Mouse (Mus musculus): ENCODE measurements around the gene Platr25. TPM values are rescaled to one million over a fixed set of nuclear protein-coding genes. Genes with fewer than 3 reads are reported as not detected.
"Not testable (repeated sequence)": the region's sequence is repeated elsewhere in the genome, so short reads cannot be mapped to it uniquely, and the experiment has no call there.

Gene Platr25
- 23.1 and 25.8 TPM in 2 replicates for polyA plus RNA-seq (2015; fragmentation: Nextera tagmentation; extraction: Ambion mirVana)

- peak within 1 kb of the TSS; percentile 49 for H3K4me2 ChIP-seq (replicated peaks)
- ATAC-seq (ENCODE audit: insufficient number of reproducible peaks, low FRiP score, low TSS enrichment, low read depth), result peak; percentile 67
- H3K27me3 ChIP-seq; H3K27ac ChIP-seq (replicated peaks); H3K36me3 ChIP-seq; H3K4me1 ChIP-seq; H3K9me3 ChIP-seq (replicated peaks); H3K9ac ChIP-seq: not testable (repeated sequence)
- peak within 1 kb of the TSS; percentile 54 for H3K4me3 ChIP-seq (replicated peaks)
- WGBS, result 11% methylated on average over 20 of the region's 20 CpGs
These were observed at the start of gene Platr25 for GRCm38 (mm10) chr13:62760432-62761415. Gene Platr25 (minus strand): TSS chr13:62760709.

- whole genome bisulfite sequencing, result 92% methylated on average over 6 of the region's 6 CpGs
- H3K4me1 ChIP-seq, H3K36me3 ChIP-seq: not testable (repeated sequence)
These were observed 47.5 kb upstream of the Platr25 start for GRCm38 (mm10) chr13:62807981-62808380.

DNA sequence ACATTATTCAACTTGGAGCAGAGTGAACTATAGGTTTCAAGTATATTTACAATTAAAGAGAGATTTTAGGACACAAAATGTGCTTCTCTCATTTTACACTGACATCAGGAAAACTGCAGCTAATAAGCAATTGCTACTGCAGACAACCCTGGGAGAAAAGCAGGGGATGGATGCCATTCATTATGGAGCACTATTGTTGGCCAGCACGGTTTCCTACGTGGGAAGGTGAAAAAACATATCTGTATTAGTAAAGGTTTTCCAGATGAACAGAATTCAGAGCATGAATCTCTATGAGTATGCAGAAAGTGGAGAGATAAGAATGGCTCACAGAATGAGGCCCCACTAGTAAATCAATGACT is 25.6 kb upstream of the Platr25 start:
- not testable (repeated sequence) for H3K27ac ChIP-seq (replicated peaks); H3K36me3 ChIP-seq; ATAC-seq (ENCODE audit: insufficient number of reproducible peaks, low FRiP score, low TSS enrichment, low read depth); H3K4me1 ChIP-seq; H3K9me3 ChIP-seq (replicated peaks); H3K27me3 ChIP-seq; H3K9ac ChIP-seq
- H3K4me2 ChIP-seq (replicated peaks), result peak overlapping the region; percentile 61
- peak overlapping the region; percentile 57 for H3K4me3 ChIP-seq (replicated peaks)
- 51% methylated on average over 2 of the region's 2 CpGs for WGBS

More at GRCm38 (mm10) chr13:62807981-62808380, 47.5 kb upstream of the Platr25 start:
- not testable (repeated sequence) for H3K27me3 ChIP-seq; H3K4me3 ChIP-seq (replicated peaks); H3K4me2 ChIP-seq (replicated peaks); H3K9ac ChIP-seq; H3K27ac ChIP-seq (replicated peaks); H3K9me3 ChIP-seq (replicated peaks); ATAC-seq (ENCODE audit: insufficient number of reproducible peaks, low FRiP score, low TSS enrichment, low read depth)

DNA sequence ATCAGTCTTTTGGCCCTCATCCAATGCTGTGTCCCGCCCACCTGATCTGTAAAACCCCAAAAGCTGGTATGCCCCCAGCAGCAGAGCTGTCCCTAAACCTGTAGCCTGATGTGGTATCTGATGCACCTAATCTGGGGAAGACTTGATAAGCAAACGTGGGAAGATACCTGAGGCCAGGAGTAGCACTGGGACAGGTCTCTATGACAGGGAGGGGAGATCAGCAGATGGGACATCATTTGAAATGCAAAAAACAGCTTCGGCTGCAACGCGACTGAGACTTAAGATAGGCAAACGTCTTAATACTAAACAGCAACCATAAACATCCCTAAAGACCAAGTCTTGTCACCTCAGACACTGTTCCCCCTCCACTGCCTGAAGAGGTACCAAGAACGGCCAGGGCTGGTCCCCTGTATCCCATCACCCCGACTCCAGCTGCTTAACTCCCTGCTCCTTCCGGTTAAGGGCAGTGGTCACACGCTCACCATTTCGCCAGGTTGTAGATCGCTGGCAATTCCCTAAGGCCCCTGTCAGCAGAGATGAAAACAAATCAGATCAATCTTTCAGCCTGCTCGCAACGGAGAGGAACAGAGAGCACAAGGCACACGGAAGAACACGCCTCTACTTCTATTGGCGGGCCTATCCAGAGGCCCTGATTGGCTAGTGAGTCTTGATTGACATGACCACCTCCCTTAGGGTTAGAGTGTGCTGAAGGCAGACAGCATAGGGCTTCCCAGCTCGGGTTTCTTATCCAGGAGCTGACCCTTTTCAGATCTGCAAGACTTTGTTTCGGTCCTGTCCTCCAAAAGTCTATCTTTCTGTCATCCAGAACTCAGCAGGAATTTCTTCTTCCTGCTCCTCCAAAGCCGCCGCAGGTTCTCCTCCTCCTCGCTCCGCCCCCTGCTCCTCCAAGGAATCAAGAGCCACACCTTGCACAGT is 25.0 kb upstream of the Platr25 start, which contains the start of gene Gm5141:
Gene Gm5141, minus strand, starts transcription at position 610 of the 936 bp plus-strand sequence.
- H3K4me1 ChIP-seq; H3K27ac ChIP-seq (replicated peaks); H3K27me3 ChIP-seq: not testable (repeated sequence)
- 5% methylated on average over 23 of the region's 23 CpGs for WGBS
- Histone ChIP-seq H3K9me3 (replicated peaks) (peaks cover 13% of the 10 kb centered on the region; the same call in 1 of the 2 replicates), H3K4me2 (replicated peaks) (peak within 1 kb of the TSS; percentile 61), H3K4me3 (replicated peaks) (peak within 1 kb of the TSS; percentile 57), H3K9ac (peak within 1 kb of the TSS; percentile 44), H3K36me3 (peaks cover 12% of the 10 kb centered on the region)
- peak; percentile 93 for ATAC-seq (ENCODE audit: insufficient number of reproducible peaks, low FRiP score, low TSS enrichment, low read depth)

- H3K36me3 ChIP-seq; H3K9me3 ChIP-seq (replicated peaks); H3K4me1 ChIP-seq; ATAC-seq (ENCODE audit: insufficient number of reproducible peaks, low FRiP score, low TSS enrichment, low read depth); H3K27ac ChIP-seq (replicated peaks); H3K9ac ChIP-seq; H3K4me3 ChIP-seq (replicated peaks); H3K4me2 ChIP-seq (replicated peaks); H3K27me3 ChIP-seq: not testable (repeated sequence)
- WGBS, result 65% methylated on average over 2 of the region's 2 CpGs
These were observed 3.3 kb upstream of the Platr25 start for GRCm38 (mm10) chr13:62763806-62764205.

DNA sequence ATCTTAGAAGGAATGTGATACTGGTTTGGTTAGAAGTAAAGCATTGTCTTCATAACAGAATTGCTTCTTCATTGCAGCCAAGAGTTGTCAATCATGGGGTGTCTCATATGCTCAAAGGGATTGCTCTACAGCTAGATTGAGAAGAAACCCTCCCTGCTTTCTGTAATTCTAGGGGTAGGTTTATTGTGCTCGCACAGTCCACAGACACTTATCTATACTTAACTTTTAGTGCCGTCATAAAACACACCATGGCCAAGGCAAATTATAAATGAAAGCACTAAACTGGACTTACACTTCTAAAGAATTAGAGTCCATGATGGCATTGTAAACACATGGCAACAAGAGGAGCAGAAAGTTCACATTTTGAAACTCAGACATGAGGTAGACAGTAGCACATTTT is 27.2 kb downstream of the Platr25 start:
- Histone ChIP-seq H3K27me3 (no peaks in the 10 kb centered on the region), H3K4me2 (replicated peaks) (no peak overlapping the region), H3K9ac (no peak overlapping the region), H3K27ac (replicated peaks) (no peak overlapping the region), H3K9me3 (replicated peaks) (no peaks in the 10 kb centered on the region), H3K4me1 (no peaks in the 10 kb centered on the region), H3K36me3 (no peaks in the 10 kb centered on the region), H3K4me3 (replicated peaks) (no peak overlapping the region)
- no peak for ATAC-seq (ENCODE audit: insufficient number of reproducible peaks, low FRiP score, low TSS enrichment, low read depth)
- WGBS, result 95% methylated on average over 2 of the region's 2 CpGs

DNA sequence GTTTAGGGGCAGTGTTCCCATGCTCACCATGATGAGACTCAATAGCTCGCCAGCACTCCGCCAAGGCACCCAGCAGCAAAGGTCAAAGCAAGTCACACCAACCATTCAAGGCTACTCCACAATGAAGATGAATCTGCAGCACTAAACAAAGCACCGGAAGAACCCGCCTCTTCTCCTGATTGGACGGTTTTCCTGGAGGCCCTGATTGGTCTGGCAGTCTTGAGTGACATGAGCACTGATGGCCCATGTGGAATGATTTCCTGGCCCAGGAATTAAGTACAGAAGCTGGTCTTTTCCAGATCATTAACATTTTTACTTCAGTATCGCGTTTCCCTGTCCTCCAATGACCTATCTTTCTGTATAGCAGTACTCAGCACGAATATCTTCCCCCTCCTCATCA is 47.9 kb downstream of the Platr25 start:
- not testable (repeated sequence) for H3K4me1 ChIP-seq; H3K9me3 ChIP-seq (replicated peaks); H3K9ac ChIP-seq; H3K27ac ChIP-seq (replicated peaks); H3K4me3 ChIP-seq (replicated peaks); H3K4me2 ChIP-seq (replicated peaks); ATAC-seq (ENCODE audit: insufficient number of reproducible peaks, low FRiP score, low TSS enrichment, low read depth); H3K27me3 ChIP-seq; H3K36me3 ChIP-seq
- 91% methylated on average over 8 of the region's 8 CpGs for WGBS

DNA sequence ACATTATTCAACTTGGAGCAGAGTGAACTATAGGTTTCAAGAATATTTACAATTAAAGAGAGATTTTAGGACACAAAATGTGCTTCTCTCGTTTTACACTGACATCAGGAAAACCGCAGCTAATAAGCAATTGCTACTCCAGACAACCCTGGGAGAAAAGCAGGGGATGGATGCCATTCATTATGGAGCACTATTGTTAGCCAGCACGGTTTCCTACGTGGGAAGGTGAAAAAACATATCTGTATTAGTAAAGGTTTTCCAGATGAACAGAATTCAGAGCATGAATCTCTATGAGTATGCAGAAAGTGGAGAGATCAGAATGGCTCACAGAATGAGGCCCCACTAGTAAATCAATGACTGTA is 75.2 kb downstream of the Platr25 start:
- H3K9ac ChIP-seq; H3K9me3 ChIP-seq (replicated peaks); ATAC-seq (ENCODE audit: insufficient number of reproducible peaks, low FRiP score, low TSS enrichment, low read depth): not testable (repeated sequence)

DNA sequence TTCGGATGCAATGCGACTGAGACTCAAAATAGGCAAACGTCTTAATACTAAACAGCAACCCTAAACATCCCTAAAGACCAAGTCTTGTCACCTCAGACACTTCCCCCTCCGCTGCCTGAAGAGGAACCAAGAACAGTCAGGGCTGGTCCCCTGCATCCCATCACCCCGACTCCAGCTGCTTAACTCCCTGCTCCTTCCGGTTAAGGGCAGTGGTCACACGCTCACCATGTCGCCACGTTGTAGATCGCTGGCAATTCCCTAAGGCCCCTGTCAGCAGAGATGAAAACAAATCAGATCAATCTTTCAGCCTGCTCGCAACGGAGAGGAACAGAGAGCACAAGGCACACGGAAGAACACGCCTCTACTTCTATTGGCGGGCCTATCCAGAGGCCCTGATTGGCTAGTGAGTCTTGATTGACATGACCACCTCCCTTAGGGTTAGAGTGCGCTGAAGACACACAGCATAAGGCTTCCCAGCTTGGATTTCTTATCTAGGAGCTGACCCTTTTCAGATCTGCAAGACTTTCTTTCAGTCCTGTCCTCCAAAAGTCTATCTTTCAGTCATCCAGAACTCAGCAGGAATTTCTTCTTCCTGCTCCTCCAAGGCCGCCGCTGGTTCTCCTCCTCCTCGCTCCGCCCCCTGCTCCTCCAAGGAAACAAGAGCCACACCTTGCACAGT is 75.8 kb downstream of the Platr25 start:
- Histone ChIP-seq H3K27ac (replicated peaks) (0 out of 2 replicates have a peak overlapping the region, but pooled peaks have one; percentile 55), H3K4me3 (replicated peaks) (peak overlapping the region; percentile 55), H3K9me3 (replicated peaks) (0 out of 2 replicates have a peak, but pooled peaks cover 14% of the 10 kb centered on the region), H3K4me2 (replicated peaks) (peak overlapping the region; percentile 50)
- not testable (repeated sequence) for H3K36me3 ChIP-seq, H3K9ac ChIP-seq, H3K27me3 ChIP-seq, H3K4me1 ChIP-seq
- ATAC-seq (ENCODE audit: insufficient number of reproducible peaks, low FRiP score, low TSS enrichment, low read depth), result peak; percentile 96
- under 1% methylated on average over 18 of the region's 20 CpGs for whole genome bisulfite sequencing

More for the DNA sequence above, 75.2 kb downstream of the Platr25 start:
- Histone ChIP-seq H3K4me3 (replicated peaks) (peak overlapping the region; percentile 55), H3K4me2 (replicated peaks) (peak overlapping the region; percentile 44)
- not testable (repeated sequence) for H3K27ac ChIP-seq (replicated peaks); H3K4me1 ChIP-seq; H3K36me3 ChIP-seq; H3K27me3 ChIP-seq
- WGBS, result 22% methylated on average over 4 of the region's 4 CpGs

DNA sequence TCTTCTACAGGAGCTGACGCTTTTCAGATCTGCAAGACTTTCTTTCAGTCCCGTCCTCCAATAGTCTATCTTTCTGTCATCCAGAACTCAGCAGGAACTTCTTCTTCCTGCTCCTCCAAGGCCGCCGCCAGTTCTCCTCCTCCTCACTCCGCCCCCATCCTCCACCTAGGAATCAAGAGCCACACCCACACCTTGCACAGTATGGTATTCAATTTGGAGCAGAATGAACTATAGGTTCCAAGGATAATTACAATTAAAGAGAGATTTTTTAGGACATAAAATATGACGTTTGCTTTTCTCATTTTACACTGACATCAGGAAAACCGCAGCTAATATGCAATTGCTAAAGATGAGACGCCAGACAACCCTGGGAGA is 107.2 kb downstream of the Platr25 start:
- ATAC-seq (ENCODE audit: insufficient number of reproducible peaks, low FRiP score, low TSS enrichment, low read depth), result no peak
- Histone ChIP-seq H3K4me1 (no peaks in the 10 kb centered on the region), H3K9ac (no peak overlapping the region), H3K27ac (replicated peaks) (no peak overlapping the region), H3K36me3 (no peaks in the 10 kb centered on the region), H3K9me3 (replicated peaks) (0 out of 2 replicates have a peak, but pooled peaks cover under 1% of the 10 kb centered on the region), H3K27me3 (no peaks in the 10 kb centered on the region), H3K4me3 (replicated peaks) (peak overlapping the region; percentile 62), H3K4me2 (replicated peaks) (peak overlapping the region; percentile 51)
- 17% methylated on average over 8 of the region's 8 CpGs for WGBS
